Mouse (Mus musculus) induced T-regulatory cell, adult 2 months (primary cell): ENCODE results near the gene Psmb3.

ENCODE experiments used
- DNase-seq: peaks from one replicate; pipeline ENCODE4 v3.0.0-alpha.2; 2012; ENCODE audit warnings: low read depth

Psmb3 gene

DNA sequence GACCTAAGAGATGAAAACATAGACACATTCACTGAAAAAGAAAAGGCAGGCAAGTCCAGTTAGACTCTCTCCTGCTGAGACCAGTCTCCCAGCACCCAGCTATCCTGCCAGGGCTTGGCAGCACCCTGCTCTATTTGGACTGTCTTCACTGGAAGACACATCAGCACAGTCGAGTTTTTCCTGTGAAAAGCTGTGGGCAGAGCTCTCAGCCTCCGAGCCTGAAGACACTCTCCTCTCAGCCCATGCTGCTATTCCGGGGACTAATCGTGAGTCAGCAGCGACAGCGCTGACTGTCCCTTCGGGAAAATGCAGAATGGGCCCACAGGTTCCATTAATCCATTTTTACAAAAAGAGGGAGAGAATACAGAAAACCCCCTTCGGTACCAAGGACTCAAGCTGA is 50.1 kb downstream of the Psmb3 start:
- no peak for DNase-seq

DNA sequence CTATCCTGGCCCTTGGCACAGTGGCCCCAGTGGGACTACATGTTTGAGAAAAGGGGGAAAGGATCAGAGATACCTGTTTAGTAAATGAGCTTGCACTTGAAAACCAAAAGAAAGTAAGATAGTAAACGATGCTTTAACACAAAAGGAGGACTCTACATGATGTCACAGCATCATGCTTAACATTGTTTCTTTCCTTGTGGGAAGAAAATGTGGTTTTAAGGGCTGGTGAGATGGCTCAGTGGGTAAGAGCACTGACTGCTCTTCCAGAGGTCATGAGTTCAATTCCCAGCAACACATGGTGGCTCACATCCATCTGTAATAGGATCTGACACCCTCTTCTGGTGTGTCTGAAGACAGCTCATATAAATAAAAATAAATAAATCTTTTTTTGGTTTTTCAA is 54.9 kb downstream of the Psmb3 start:
- DNase-seq: no peak

DNA sequence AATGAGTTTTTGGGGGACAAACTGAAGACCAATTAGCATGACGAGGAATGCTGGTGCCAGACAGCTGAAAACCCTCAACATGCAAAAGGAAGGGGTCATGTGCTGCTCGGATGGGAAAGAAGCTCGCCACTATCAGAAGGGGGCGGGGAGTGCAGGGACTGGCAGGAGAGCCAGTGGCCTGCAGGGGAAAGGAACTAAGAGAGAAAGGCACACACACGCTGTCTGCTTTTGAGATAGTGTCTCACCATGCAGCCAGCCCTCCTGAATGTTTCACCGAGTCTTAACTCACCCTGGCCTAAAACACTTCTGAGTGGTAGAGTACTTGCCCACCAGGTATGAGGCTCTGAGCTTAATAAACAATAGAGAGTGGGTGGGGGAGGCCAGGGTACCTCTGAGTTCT is 55.7 kb downstream of the Psmb3 start:
- no peak for DNase-seq

DNA sequence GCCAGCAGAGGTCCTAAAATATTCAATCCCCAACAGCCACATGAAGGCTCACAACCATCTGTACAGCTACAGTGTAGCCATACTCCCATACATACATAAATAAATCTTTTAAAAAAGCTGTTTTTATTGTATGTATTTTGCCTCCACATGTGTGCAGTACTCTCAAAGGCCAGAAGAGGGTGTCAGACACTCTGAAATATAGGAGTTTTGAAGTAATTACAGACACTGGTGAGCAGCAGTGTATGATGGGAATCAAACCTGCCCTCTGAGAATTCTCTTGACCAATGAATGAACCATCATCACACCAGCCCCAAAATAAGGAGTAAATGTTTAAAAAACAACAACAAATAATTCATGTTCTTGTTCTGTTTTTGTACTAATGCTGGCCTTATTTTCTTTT is 58.4 kb downstream of the Psmb3 start:
- peak; percentile 61 for DNase-seq
